Mouse (Mus musculus): ENCODE measurements around the gene Rxfp3. TPM values are rescaled to one million over a fixed set of nuclear protein-coding genes. Genes with fewer than 3 reads are reported as not detected.

Gene Rxfp3
- polyA plus RNA-seq, 1 experiment from 2014 or later, result 1.2 TPM

DNA sequence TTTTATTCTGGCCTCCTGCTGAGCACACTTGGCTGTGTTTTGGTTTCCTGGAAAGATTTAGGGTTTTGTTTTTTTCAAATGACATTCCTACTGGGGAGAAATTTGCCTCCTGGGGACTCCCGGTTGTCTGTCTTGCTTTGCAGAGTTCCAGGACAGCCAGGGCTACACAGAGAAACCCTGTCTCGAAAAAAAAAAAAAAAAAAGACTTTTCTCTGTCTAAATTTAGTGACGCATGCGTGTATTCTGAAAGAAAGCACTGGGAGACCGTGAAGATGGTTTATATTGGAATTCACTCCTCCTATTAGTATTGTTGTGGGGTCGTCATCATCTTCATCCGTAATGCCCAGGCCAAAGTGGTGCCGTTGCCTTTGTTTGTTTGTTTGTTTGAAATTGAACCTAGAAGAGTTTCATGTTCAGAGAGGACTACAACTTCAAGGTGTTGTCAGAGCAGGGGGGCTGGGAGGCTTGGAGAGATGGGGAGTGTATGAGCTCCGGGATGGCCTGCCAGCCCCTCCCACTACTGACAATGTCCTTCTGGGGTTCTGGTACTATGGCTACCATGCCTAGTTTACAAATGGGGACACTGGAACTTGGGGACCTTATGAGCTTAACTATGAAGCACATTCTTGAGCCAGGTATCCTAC is 27.9 kb upstream of the Rxfp3 start:
- DNase-seq (ENCODE audit: low spot score), result peak; percentile 60
- Histone ChIP-seq H3K4me2 (ENCODE audit: low read depth, low read length) (peak overlapping the region; percentile 73), H3K4me3 (ENCODE audit: low read depth, low read length) (peak overlapping the region; percentile 55), H3K9me3 (ENCODE audit: control insufficient read depth, low read length) (no peaks in the 10 kb centered on the region), H3K27me3 (replicated peaks; ENCODE audit: control insufficient read depth, insufficient read depth, low read length) (no peaks in the 10 kb centered on the region), H3K4me1 (ENCODE audit: control insufficient read depth, insufficient read depth, low read length) (peaks cover 33% of the 10 kb centered on the region), H3K36me3 (ENCODE audit: control insufficient read depth, insufficient read depth, low read length) (no peaks in the 10 kb centered on the region), H3K9ac (ENCODE audit: low read depth, low read length) (peak overlapping the region; percentile 78), H3K27ac (replicated peaks; ENCODE audit: low read depth, low read length) (peak overlapping the region; percentile 94)
- ATAC-seq (ENCODE audit: low read depth), result no peak
- 1% methylated on average over 9 of the region's 9 CpGs for WGBS

GRCm38 (mm10) chr15:11064558-11065411 is 27.0 kb upstream of the Rxfp3 start, which contains the start of gene Adamts12:
TSS of gene Adamts12 (plus strand) at chr15:11064790.
- Histone ChIP-seq H3K9me3 (ENCODE audit: control insufficient read depth, low read length) (no peaks in the 10 kb centered on the region), H3K27me3 (replicated peaks; ENCODE audit: control insufficient read depth, insufficient read depth, low read length) (no peaks in the 10 kb centered on the region), H3K4me3 (ENCODE audit: low read depth, low read length) (peak within 1 kb of the TSS; percentile 55), H3K9ac (ENCODE audit: low read depth, low read length) (peak within 1 kb of the TSS; percentile 78), H3K4me2 (ENCODE audit: low read depth, low read length) (peak within 1 kb of the TSS; percentile 73), H3K27ac (replicated peaks; ENCODE audit: low read depth, low read length) (peak within 1 kb of the TSS; percentile 94), H3K36me3 (ENCODE audit: control insufficient read depth, insufficient read depth, low read length) (no peaks in the 10 kb centered on the region), H3K4me1 (ENCODE audit: control insufficient read depth, insufficient read depth, low read length) (peaks cover 33% of the 10 kb centered on the region)
- under 1% methylated on average over 23 of the region's 25 CpGs for WGBS
- ATAC-seq (ENCODE audit: low read depth), result peak; percentile 82
- peak; percentile 93 for DNase-seq (ENCODE audit: low spot score)

- DNase-seq (ENCODE audit: low spot score) (no peak), ATAC-seq (ENCODE audit: low read depth) (peak; percentile 0; the same call in 1 of the 2 replicates)
Measured at GRCm38 (mm10) chr15:11064160-11064557, 26.4 kb upstream of the Rxfp3 start.

DNA sequence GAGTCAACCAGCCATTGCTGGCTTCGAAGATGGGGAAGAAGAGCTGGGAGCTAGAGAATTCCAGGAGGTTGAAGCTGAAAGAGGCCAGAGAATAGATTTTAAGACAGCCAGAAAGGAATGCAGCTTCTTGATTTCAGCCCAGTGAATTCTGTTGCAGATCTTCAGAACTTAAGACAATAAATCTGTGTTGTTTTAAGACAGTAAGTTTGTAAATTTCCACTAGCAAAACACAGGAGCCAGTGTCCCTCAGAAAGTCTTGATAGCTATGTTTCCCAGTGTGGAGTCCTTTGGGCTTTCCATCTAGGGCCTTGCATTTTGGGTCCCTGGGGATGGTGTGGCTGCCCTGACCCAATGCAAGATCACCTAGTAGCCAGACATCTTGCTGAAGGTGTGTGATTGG is 25.1 kb upstream of the Rxfp3 start:
- no peaks in the 10 kb centered on the region for H3K36me3 ChIP-seq (ENCODE audit: control insufficient read depth, insufficient read depth, low read length)
- no peaks in the 10 kb centered on the region for H3K27me3 ChIP-seq (replicated peaks; ENCODE audit: control insufficient read depth, insufficient read depth, low read length)
- WGBS, result 90% methylated on average over 1 of the region's 1 CpGs
- H3K4me3 ChIP-seq (ENCODE audit: low read depth, low read length), result no peak overlapping the region
- DNase-seq (ENCODE audit: low spot score) (no peak), ATAC-seq (ENCODE audit: low read depth) (no peak)
- H3K9ac ChIP-seq (ENCODE audit: low read depth, low read length), result no peak overlapping the region
- H3K4me2 ChIP-seq (ENCODE audit: low read depth, low read length), result no peak overlapping the region
- peaks cover 22% of the 10 kb centered on the region for H3K4me1 ChIP-seq (ENCODE audit: control insufficient read depth, insufficient read depth, low read length)
- no peaks in the 10 kb centered on the region for H3K9me3 ChIP-seq (ENCODE audit: control insufficient read depth, low read length)
- H3K27ac ChIP-seq (replicated peaks; ENCODE audit: low read depth, low read length), result no peak overlapping the region

More at GRCm38 (mm10) chr15:11064160-11064557, 26.4 kb upstream of the Rxfp3 start:
- H3K36me3 ChIP-seq (ENCODE audit: control insufficient read depth, insufficient read depth, low read length), result no peaks in the 10 kb centered on the region
- H3K4me3 ChIP-seq (ENCODE audit: low read depth, low read length), result peak overlapping the region; percentile 55
- peak overlapping the region; percentile 73 for H3K4me2 ChIP-seq (ENCODE audit: low read depth, low read length)
- H3K27me3 ChIP-seq (replicated peaks; ENCODE audit: control insufficient read depth, insufficient read depth, low read length), result no peaks in the 10 kb centered on the region
- H3K27ac ChIP-seq (replicated peaks; ENCODE audit: low read depth, low read length), result peak overlapping the region; percentile 94
- no peaks in the 10 kb centered on the region for H3K9me3 ChIP-seq (ENCODE audit: control insufficient read depth, low read length)
- peaks cover 29% of the 10 kb centered on the region for H3K4me1 ChIP-seq (ENCODE audit: control insufficient read depth, insufficient read depth, low read length)
- 8% methylated on average over 2 of the region's 2 CpGs for WGBS
- H3K9ac ChIP-seq (ENCODE audit: low read depth, low read length), result peak overlapping the region; percentile 78; the same call in 1 of the 2 replicates

- DNase-seq (ENCODE audit: low spot score) (no peak), ATAC-seq (ENCODE audit: low read depth) (no peak)
- Histone ChIP-seq H3K27ac (replicated peaks; ENCODE audit: low read depth, low read length) (no peak overlapping the region), H3K4me1 (ENCODE audit: control insufficient read depth, insufficient read depth, low read length) (no peaks in the 10 kb centered on the region), H3K27me3 (replicated peaks; ENCODE audit: control insufficient read depth, insufficient read depth, low read length) (no peaks in the 10 kb centered on the region), H3K36me3 (ENCODE audit: control insufficient read depth, insufficient read depth, low read length) (no peaks in the 10 kb centered on the region), H3K9me3 (ENCODE audit: control insufficient read depth, low read length) (no peaks in the 10 kb centered on the region), H3K4me2 (ENCODE audit: low read depth, low read length) (no peak overlapping the region), H3K4me3 (ENCODE audit: low read depth, low read length) (no peak overlapping the region), H3K9ac (ENCODE audit: low read depth, low read length) (no peak overlapping the region)
- WGBS, result 79% methylated on average over 7 of the region's 7 CpGs
Measured at GRCm38 (mm10) chr15:11054440-11055080, 16.8 kb upstream of the Rxfp3 start.

DNA sequence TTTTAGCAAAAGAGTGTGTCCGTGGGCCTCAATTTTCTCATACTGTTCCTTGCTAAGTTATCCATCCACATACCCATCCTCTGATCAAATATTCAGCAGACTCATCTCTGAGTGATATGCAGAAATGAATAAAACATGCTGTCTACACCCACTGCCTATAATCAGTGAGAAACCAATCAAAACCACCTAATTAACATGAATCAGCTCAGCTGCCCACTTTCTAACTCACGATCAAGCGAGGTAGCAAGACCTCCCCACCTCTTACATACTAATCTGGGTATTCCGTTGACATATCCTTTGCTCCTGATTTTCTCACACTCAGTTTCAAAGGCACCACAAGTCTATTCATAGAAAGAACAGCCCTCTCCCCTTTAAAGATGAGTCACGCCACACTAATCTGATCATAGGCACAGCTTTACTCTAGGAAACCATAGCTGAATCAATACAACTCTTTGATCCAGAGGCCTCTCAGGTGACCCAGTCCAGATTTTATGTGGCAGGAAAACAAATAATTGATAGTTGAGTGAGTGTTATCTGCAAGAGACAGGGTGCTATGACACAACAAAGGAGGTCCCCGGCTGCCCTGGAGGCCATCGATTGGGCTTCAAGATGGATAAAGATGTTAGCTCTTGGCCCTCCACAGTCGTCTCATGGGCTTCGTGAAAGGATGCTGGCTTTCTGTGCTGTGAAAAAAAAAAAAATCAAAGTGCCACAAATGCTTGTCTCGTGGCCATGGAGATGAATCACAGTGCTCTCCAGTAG is 16.1 kb upstream of the Rxfp3 start:
- no peak overlapping the region for H3K4me3 ChIP-seq (ENCODE audit: low read depth, low read length)
- DNase-seq (ENCODE audit: low spot score), result no peak
- no peaks in the 10 kb centered on the region for H3K9me3 ChIP-seq (ENCODE audit: control insufficient read depth, low read length)
- H3K4me2 ChIP-seq (ENCODE audit: low read depth, low read length), result no peak overlapping the region
- no peak overlapping the region for H3K9ac ChIP-seq (ENCODE audit: low read depth, low read length)
- no peaks in the 10 kb centered on the region for H3K4me1 ChIP-seq (ENCODE audit: control insufficient read depth, insufficient read depth, low read length)
- H3K27me3 ChIP-seq (replicated peaks; ENCODE audit: control insufficient read depth, insufficient read depth, low read length), result no peaks in the 10 kb centered on the region
- 83% methylated on average over 10 of the region's 10 CpGs for WGBS
- no peak for ATAC-seq (ENCODE audit: low read depth)
- H3K36me3 ChIP-seq (ENCODE audit: control insufficient read depth, insufficient read depth, low read length), result no peaks in the 10 kb centered on the region
- no peak overlapping the region for H3K27ac ChIP-seq (replicated peaks; ENCODE audit: low read depth, low read length)

DNA sequence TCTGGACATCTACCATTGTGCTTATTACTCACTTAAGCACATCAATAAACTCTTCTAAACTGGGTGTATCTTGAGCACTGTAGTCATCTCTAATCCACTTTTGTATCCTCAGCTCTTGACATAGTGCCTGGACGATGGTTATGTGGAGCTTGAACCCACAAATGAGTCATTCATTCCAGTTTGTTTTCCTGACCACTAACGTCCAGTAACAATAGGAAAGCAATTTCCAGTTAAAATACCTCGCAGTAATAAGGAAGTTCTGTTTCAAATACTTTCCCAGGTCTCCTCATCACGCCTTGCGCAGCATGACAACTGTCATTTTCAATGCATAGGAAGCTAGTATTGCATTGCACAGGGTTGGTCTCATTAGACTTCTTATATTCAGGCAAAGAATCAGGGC is 5.0 kb upstream of the Rxfp3 start:
- H3K36me3 ChIP-seq (ENCODE audit: control insufficient read depth, insufficient read depth, low read length), result no peaks in the 10 kb centered on the region
- H3K4me1 ChIP-seq (ENCODE audit: control insufficient read depth, insufficient read depth, low read length), result no peaks in the 10 kb centered on the region
- no peak overlapping the region for H3K27ac ChIP-seq (replicated peaks; ENCODE audit: low read depth, low read length)
- no peak overlapping the region for H3K9ac ChIP-seq (ENCODE audit: low read depth, low read length)
- peaks cover 5% of the 10 kb centered on the region for H3K27me3 ChIP-seq (replicated peaks; ENCODE audit: control insufficient read depth, insufficient read depth, low read length)
- no peak for ATAC-seq (ENCODE audit: low read depth)
- H3K4me2 ChIP-seq (ENCODE audit: low read depth, low read length), result no peak overlapping the region
- no peaks in the 10 kb centered on the region for H3K9me3 ChIP-seq (ENCODE audit: control insufficient read depth, low read length)
- no peak overlapping the region for H3K4me3 ChIP-seq (ENCODE audit: low read depth, low read length)
- 82% methylated on average over 5 of the region's 5 CpGs for WGBS
- no peak for DNase-seq (ENCODE audit: low spot score)

- H3K4me3 ChIP-seq (ENCODE audit: low read depth, low read length), result no peak overlapping the region
- H3K36me3 ChIP-seq (ENCODE audit: control insufficient read depth, insufficient read depth, low read length), result no peaks in the 10 kb centered on the region
- H3K27ac ChIP-seq (replicated peaks; ENCODE audit: low read depth, low read length), result no peak overlapping the region
- H3K4me2 ChIP-seq (ENCODE audit: low read depth, low read length), result no peak overlapping the region
- 91% methylated on average over 2 of the region's 2 CpGs for WGBS
- DNase-seq (ENCODE audit: low spot score), result no peak
- peaks cover 21% of the 10 kb centered on the region for H3K27me3 ChIP-seq (replicated peaks; ENCODE audit: control insufficient read depth, insufficient read depth, low read length)
- peaks cover 12% of the 10 kb centered on the region; the same call in 1 of the 2 replicates for H3K4me1 ChIP-seq (ENCODE audit: control insufficient read depth, insufficient read depth, low read length)
- no peak for ATAC-seq (ENCODE audit: low read depth)
- no peak overlapping the region for H3K9ac ChIP-seq (ENCODE audit: low read depth, low read length)
- no peaks in the 10 kb centered on the region for H3K9me3 ChIP-seq (ENCODE audit: control insufficient read depth, low read length)
Measured at GRCm38 (mm10) chr15:11041229-11041628, 3.4 kb upstream of the Rxfp3 start.

Measured in embryonic facial prominence, embryonic 14.5 days (tissue).